Mouse (Mus musculus) kidney, postnatal 0 days (tissue): ENCODE results near the gene Phkg2. TPM values are rescaled to one million over a fixed set of nuclear protein-coding genes. Genes with fewer than 3 reads are reported as not detected.

Experiments used
- ATAC-seq: fragments of 200-750 bp; cut with Nextera tagmentation; replicated peaks from 2 replicates; pipeline ENCODE4 v1.8.0; 2017; ENCODE audit warnings: low read depth, moderate number of reproducible peaks, moderate TSS enrichment, moderate library complexity; ENCODE audit not compliant: low FRiP score
- DNase-seq: peaks from one replicate; pipeline ENCODE4 v3.0.0-alpha.2; 2016; ENCODE audit warnings: low spot score
- H3K27ac ChIP-seq: fragments of 300-500 bp; sonication (generic); 2 replicates; pipeline ENCODE4 v1.5.1; 2014; ENCODE audit warnings: mild to moderate bottlenecking
- H3K27me3 ChIP-seq: fragments of 300-500 bp; sonication (generic); 2 replicates; pipeline ENCODE4 v1.6.1; 2014; ENCODE audit warnings: low read length, mixed read lengths; ENCODE audit not compliant: insufficient read depth
- H3K36me3 ChIP-seq: fragments of 300-500 bp; sonication (generic); 2 replicates; pipeline ENCODE4 v1.6.1; 2014; ENCODE audit warnings: low read length, mixed read lengths; ENCODE audit not compliant: insufficient read depth
- H3K4me1 ChIP-seq: fragments of 300-500 bp; sonication (generic); replicated peaks from 2 replicates; pipeline ENCODE4 v1.6.1; 2014; ENCODE audit warnings: antibody characterized with exemption, low read length, mixed read lengths; ENCODE audit not compliant: insufficient read depth
- H3K4me2 ChIP-seq: fragments of 300-500 bp; sonication (generic); 2 replicates; pipeline ENCODE4 v1.6.1; 2014; ENCODE audit warnings: mild to moderate bottlenecking, low read length, moderate library complexity, mixed read lengths
- H3K4me3 ChIP-seq: fragments of 300-500 bp; sonication (generic); replicated peaks from 2 replicates; pipeline ENCODE4 v1.5.1; 2014; ENCODE audit warnings: low read depth, low read length
- H3K9ac ChIP-seq: fragments of 300-500 bp; sonication (generic); 2 replicates; pipeline ENCODE4 v1.6.1; 2014; ENCODE audit warnings: low read depth, low read length
- H3K9me3 ChIP-seq: fragments of 300-500 bp; sonication (generic); replicated peaks from 2 replicates; pipeline ENCODE4 v1.6.1; 2016; ENCODE audit warnings: low read length, inconsistent platforms, mixed read lengths
- CTCF ChIP-seq: IDR thresholded peaks from 2 replicates; pipeline ENCODE4 v1.5.1; 2016; ENCODE audit warnings: antibody characterized with exemption, low read depth, mild to moderate bottlenecking, moderate library complexity
- WGBS: fragments of 180-500 bp; shearing (Covaris S2); extraction: QIAGEN DNeasy Blood & Tissue Kit; methylation state at CpG from one replicate; pipeline ENCODE4 v1.1.7; 2014; 5-methylcytosine and 5-hydroxymethylcytosine counted together
- polyA plus RNA-seq: library from polyadenylated mRNA; unstranded; fragments of >200 nt; fragmentation: Nextera tagmentation; extraction: Ambion mirVana; gene quantifications from 2 replicates; pipeline ENCODE4 v1.2.1, GENCODE M21; 2015

Gene Phkg2
- polyA plus RNA-seq, 1 experiment from 2014 or later, result 28.8 TPM

DNA sequence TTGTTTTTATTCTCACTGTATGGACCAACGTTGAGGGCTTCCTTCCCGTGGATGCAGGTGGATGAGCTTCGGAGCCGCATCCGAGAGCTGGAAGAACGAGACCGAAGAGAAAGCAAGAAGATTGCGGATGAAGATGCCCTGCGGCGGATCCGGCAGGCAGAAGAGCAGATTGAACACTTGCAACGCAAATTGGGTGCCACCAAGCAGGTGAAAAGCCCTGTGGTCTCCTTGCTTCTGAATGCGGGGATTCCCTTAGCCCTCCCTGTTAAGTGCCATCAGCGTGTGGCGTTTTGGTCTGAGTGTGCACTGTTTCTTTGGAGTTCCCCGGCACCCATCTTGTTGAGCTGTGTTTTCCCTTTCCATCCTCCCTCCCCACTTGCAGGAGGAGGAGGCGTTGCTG, 23.6 kb downstream of the Phkg2 start:
- WGBS, result 95% methylated on average over 17 of the region's 17 CpGs
- no peak overlapping the region for H3K27ac ChIP-seq
- H3K4me2 ChIP-seq, result no peak overlapping the region
- H3K4me3 ChIP-seq, result no peak overlapping the region
- no peak for ATAC-seq
- no peaks in the 10 kb centered on the region for H3K9me3 ChIP-seq
- H3K36me3 ChIP-seq, result peaks cover 96% of the 10 kb centered on the region
- TF ChIP-seq CTCF, result no peak
- H3K4me1 ChIP-seq, result no peaks in the 10 kb centered on the region
- DNase-seq, result no peak
- no peaks in the 10 kb centered on the region for H3K27me3 ChIP-seq
- no peak overlapping the region for H3K9ac ChIP-seq

DNA sequence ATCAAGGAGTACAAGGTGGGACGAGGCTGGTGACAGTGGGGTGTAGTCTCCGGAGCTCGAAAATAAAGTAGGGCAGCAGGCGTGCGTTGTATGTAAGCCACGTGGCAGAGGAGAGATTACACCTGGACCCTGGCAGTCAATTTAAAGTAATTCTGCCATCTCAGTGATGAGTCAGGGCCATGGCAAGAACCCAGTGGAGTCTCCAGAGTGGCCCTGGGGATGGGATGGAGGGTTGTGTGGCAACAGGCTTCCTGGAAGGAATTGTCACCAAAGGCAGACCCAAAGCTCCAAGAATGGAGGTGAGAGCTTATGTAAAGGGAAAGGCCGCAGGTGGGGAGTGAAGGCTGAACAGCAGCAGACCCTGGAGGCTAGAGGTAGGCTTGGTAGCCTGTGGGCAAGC, 27.5 kb downstream of the Phkg2 start:
- Histone ChIP-seq H3K36me3 (peaks cover 70% of the 10 kb centered on the region), H3K27me3 (no peaks in the 10 kb centered on the region), H3K9ac (no peak overlapping the region), H3K9me3 (no peaks in the 10 kb centered on the region), H3K27ac (no peak overlapping the region), H3K4me1 (no peaks in the 10 kb centered on the region), H3K4me3 (no peak overlapping the region), H3K4me2 (no peak overlapping the region)
- ATAC-seq (no peak), DNase-seq (no peak)
- WGBS, result 95% methylated on average over 7 of the region's 7 CpGs
- no peak for TF ChIP-seq CTCF

DNA sequence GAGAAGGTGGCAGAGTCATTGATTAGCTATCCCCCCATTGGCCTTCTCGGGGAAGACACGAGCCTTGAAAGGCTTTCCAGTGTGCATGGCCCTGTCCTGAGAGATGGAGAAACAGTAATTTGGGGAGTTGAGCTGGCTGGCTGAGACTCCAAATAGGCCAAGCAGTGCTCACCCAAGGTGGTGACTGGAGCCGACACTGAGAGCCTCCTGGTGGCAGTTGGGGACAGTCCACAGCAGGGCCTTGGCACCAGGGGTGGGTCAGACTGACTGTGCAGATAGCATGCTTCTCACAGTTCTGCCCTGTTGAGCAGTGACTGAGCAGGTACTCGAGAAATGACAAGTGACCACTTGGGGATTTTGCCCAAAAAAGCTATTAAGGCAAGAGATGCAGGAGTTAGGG, 28.6 kb downstream of the Phkg2 start:
- TF ChIP-seq CTCF, result no peak
- Histone ChIP-seq H3K27ac (no peak overlapping the region), H3K4me1 (no peaks in the 10 kb centered on the region), H3K36me3 (peaks cover 63% of the 10 kb centered on the region), H3K9me3 (no peaks in the 10 kb centered on the region), H3K4me3 (no peak overlapping the region), H3K27me3 (no peaks in the 10 kb centered on the region), H3K9ac (no peak overlapping the region), H3K4me2 (no peak overlapping the region)
- DNase-seq (no peak), ATAC-seq (no peak)
- WGBS, result 86% methylated on average over 4 of the region's 4 CpGs

DNA sequence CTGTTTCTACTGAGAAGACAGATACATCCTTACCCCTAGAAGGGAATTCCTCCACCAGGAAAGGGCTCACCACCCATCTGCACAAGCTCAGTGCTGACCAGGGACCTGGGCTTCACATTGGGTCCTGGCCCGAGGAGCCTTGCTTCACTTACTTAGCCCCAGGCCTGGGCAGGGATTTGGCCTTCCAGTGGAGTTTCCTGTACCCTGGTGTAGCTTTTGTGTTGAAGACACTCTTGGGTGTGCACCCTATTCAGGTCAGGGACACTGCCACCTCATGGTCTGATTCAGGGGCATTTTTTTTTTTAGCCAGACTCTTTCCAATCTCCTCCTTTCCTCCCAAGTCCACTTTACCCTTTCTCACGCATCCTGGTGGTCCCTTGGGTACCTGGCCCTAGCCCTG, 29.8 kb downstream of the Phkg2 start:
- Histone ChIP-seq H3K27ac (no peak overlapping the region), H3K4me3 (no peak overlapping the region), H3K36me3 (peaks cover 57% of the 10 kb centered on the region), H3K4me2 (no peak overlapping the region), H3K4me1 (no peaks in the 10 kb centered on the region), H3K9me3 (no peaks in the 10 kb centered on the region), H3K27me3 (no peaks in the 10 kb centered on the region), H3K9ac (no peak overlapping the region)
- ATAC-seq (no peak), DNase-seq (no peak)
- 93% methylated on average over 2 of the region's 2 CpGs for WGBS
- no peak for TF ChIP-seq CTCF

DNA sequence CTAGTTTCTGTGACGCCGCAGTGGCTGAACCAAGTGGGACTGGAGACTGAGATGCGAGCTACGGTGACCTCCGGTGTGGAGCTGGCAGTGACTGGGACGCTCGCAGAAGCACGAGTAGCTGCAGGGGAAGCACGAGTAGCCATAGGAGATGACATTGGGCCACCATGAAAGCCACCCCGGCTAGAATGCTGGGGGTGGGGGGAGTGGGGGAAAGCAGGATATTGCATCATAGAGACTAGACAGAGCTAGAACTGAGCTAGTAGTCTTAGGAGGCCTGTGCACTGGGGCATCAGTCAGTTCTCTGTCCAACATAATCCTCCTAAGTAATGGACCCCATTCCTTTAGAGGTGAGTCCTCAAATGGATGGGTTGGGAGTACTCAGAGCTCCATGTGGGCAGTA, 31.1 kb downstream of the Phkg2 start:
- Histone ChIP-seq H3K4me3 (no peak overlapping the region), H3K9ac (no peak overlapping the region), H3K4me1 (no peaks in the 10 kb centered on the region), H3K9me3 (no peaks in the 10 kb centered on the region), H3K36me3 (peaks cover 57% of the 10 kb centered on the region), H3K27ac (no peak overlapping the region), H3K4me2 (no peak overlapping the region), H3K27me3 (no peaks in the 10 kb centered on the region)
- ATAC-seq (no peak), DNase-seq (no peak)
- no peak for TF ChIP-seq CTCF
- 93% methylated on average over 10 of the region's 10 CpGs for WGBS

DNA sequence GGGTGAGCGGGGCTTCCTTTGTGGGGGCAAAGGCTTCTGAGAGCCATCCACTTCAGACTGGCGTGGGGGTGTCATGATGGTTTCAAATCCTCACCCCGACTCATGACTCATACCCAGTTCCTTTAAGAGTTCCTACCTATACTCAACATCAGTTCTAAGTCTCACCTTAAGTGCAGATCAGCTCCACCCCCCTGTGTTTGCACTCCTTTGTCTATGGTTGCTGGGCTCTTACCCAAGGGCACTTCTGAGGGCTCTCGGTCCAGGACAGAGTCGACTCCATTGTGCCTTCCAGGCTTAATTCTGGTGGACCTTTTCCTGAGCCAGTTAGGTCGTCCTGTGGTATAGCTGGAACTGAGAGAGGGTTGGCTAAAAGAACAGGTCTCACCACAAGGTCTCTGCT, 34.0 kb downstream of the Phkg2 start:
- no peaks in the 10 kb centered on the region for H3K4me1 ChIP-seq
- WGBS, result 81% methylated on average over 6 of the region's 6 CpGs
- DNase-seq (no peak), ATAC-seq (no peak)
- no peak for TF ChIP-seq CTCF
- no peak overlapping the region for H3K4me3 ChIP-seq
- no peak overlapping the region for H3K4me2 ChIP-seq
- H3K27ac ChIP-seq, result no peak overlapping the region
- H3K9me3 ChIP-seq, result no peaks in the 10 kb centered on the region
- H3K27me3 ChIP-seq, result no peaks in the 10 kb centered on the region
- peaks cover 60% of the 10 kb centered on the region for H3K36me3 ChIP-seq
- H3K9ac ChIP-seq, result no peak overlapping the region

DNA sequence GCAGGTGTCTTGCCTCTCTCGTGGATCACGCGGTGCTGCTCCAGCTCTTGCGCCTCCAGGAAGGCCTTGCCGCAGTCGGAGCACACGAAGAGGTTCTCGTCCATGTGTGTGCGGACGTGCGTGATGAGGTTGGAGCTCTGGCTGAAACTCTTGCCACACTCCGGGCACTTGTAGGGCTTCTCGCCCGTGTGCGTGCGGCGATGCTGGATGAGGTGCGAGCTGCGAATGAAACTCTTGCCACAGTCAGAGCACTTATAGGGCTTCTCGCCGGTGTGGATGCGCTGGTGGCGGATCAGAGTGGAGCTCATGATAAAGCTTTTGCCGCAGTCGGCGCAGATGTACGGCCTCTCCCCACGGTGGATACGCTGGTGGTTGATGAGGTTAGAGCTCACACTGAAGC, 37.9 kb downstream of the Phkg2 start:
- Histone ChIP-seq H3K27ac (no peak overlapping the region), H3K4me2 (no peak overlapping the region), H3K9ac (no peak overlapping the region), H3K36me3 (peaks cover 56% of the 10 kb centered on the region), H3K9me3 (no peaks in the 10 kb centered on the region), H3K4me3 (no peak overlapping the region), H3K4me1 (peaks cover 12% of the 10 kb centered on the region), H3K27me3 (no peaks in the 10 kb centered on the region)
- TF ChIP-seq CTCF, result no peak
- ATAC-seq, result no peak
- no peak for DNase-seq
- WGBS, result 96% methylated on average over 29 of the region's 29 CpGs
